Mouse (Mus musculus) embryo, embryonic 11 days (tissue): ENCODE results near the gene Wbp1l.
"Not testable (repeated sequence)": the region's sequence is repeated elsewhere in the genome, so short reads cannot be mapped to it uniquely, and the experiment has no call there.

ENCODE experiments used
- DNase-seq: peaks from one replicate; pipeline ENCODE4 v3.0.0-alpha.2; 2015

Gene Wbp1l

GRCm38 (mm10) chr19:46598720-46599252 is at the start of gene Wbp1l:
Wbp1l (plus strand) TSS chr19:46599084.
- peak; percentile 98 for DNase-seq

- DNase-seq, result no peak
Observed at GRCm38 (mm10) chr19:46550385-46550784, 48.5 kb upstream of the Wbp1l start.

- no peak for DNase-seq
Observed at GRCm38 (mm10) chr19:46552496-46552895, 46.4 kb upstream of the Wbp1l start.

- no peak for DNase-seq
Observed at GRCm38 (mm10) chr19:46553541-46553955, 45.3 kb upstream of the Wbp1l start.

- DNase-seq, result no peak
Observed at GRCm38 (mm10) chr19:46558009-46558408, 40.9 kb upstream of the Wbp1l start.

- no peak for DNase-seq
Observed at GRCm38 (mm10) chr19:46558631-46559030, 40.3 kb upstream of the Wbp1l start.

- peak; percentile 72 for DNase-seq
Observed at GRCm38 (mm10) chr19:46562132-46562531, 36.8 kb upstream of the Wbp1l start.

GRCm38 (mm10) chr19:46562581-46563515 is 36.0 kb upstream of the Wbp1l start:
- no peak for DNase-seq

- DNase-seq, result no peak
Observed at GRCm38 (mm10) chr19:46563603-46564002, 35.3 kb upstream of the Wbp1l start.

GRCm38 (mm10) chr19:46564043-46564462 is 34.8 kb upstream of the Wbp1l start:
- no peak for DNase-seq

GRCm38 (mm10) chr19:46571211-46571877 is 27.5 kb upstream of the Wbp1l start:
- DNase-seq, result not testable (repeated sequence)

GRCm38 (mm10) chr19:46571878-46572244 is 27.0 kb upstream of the Wbp1l start:
- DNase-seq, result peak; percentile 44

- DNase-seq, result no peak
Observed at GRCm38 (mm10) chr19:46572548-46572947, 26.3 kb upstream of the Wbp1l start.

GRCm38 (mm10) chr19:46572951-46573937 is 25.6 kb upstream of the Wbp1l start, which contains the start of the genes Arl3 and Sfxn2:
Arl3 (minus strand) TSS chr19:46573198.
Sfxn2 (plus strand) TSS chr19:46573365.
- DNase-seq, result peak; percentile 98

- DNase-seq, result no peak
Observed at GRCm38 (mm10) chr19:46573990-46574389, 24.9 kb upstream of the Wbp1l start.

- no peak for DNase-seq
Observed at GRCm38 (mm10) chr19:46575196-46575595, 23.7 kb upstream of the Wbp1l start.

GRCm38 (mm10) chr19:46587823-46588508 is 10.9 kb upstream of the Wbp1l start:
- peak; percentile 86 for DNase-seq

GRCm38 (mm10) chr19:46591575-46591974 is 7.3 kb upstream of the Wbp1l start:
- DNase-seq, result no peak

- DNase-seq, result no peak
Observed at GRCm38 (mm10) chr19:46592751-46593439, 6.0 kb upstream of the Wbp1l start.

- DNase-seq, result no peak
Observed at GRCm38 (mm10) chr19:46598187-46598586, 697 bp upstream of the Wbp1l start.
